Mouse (Mus musculus): ENCODE results near the gene Arfgap2. TPM values are rescaled to one million over a fixed set of nuclear protein-coding genes. Genes with fewer than 3 reads are reported as not detected.

The Arfgap2 gene
- polyA plus RNA-seq, 1 experiment from 2014 or later = 76.4 TPM

- no peak for ATAC-seq
- Histone ChIP-seq H3K9ac (ENCODE audit: low read length) (no peak overlapping the region), H3K27ac (ENCODE audit: low read depth, low read length) (no peak overlapping the region), H3K36me3 (ENCODE audit: control insufficient read depth, insufficient read depth, low read length) (no peaks in the 10 kb centered on the region), H3K27me3 (replicated peaks; ENCODE audit: control insufficient read depth, insufficient read depth, low read length) (no peaks in the 10 kb centered on the region), H3K4me2 (ENCODE audit: low read length) (no peak overlapping the region), H3K9me3 (replicated peaks; ENCODE audit: control insufficient read depth, low read length) (no peaks in the 10 kb centered on the region), H3K4me1 (ENCODE audit: control insufficient read depth, insufficient read depth, low read length) (no peaks in the 10 kb centered on the region), H3K4me3 (ENCODE audit: low read depth, low read length) (no peak overlapping the region)
- 60% methylated on average over 3 of the region's 3 CpGs for WGBS
- peak; percentile 52 for DNase-seq (ENCODE audit: low spot score)
Measured at GRCm38 (mm10) chr2:91243416-91243815, 21.4 kb upstream of the Arfgap2 start.

GRCm38 (mm10) chr2:91244557-91245228 is 20.1 kb upstream of the Arfgap2 start:
- H3K36me3 ChIP-seq (ENCODE audit: control insufficient read depth, insufficient read depth, low read length) = no peaks in the 10 kb centered on the region
- H3K27ac ChIP-seq (ENCODE audit: low read depth, low read length) = no peak overlapping the region
- DNase-seq (ENCODE audit: low spot score) (no peak), ATAC-seq (no peak)
- no peak overlapping the region for H3K4me2 ChIP-seq (ENCODE audit: low read length)
- 85% methylated on average over 5 of the region's 5 CpGs for WGBS
- no peaks in the 10 kb centered on the region for H3K9me3 ChIP-seq (replicated peaks; ENCODE audit: control insufficient read depth, low read length)
- no peaks in the 10 kb centered on the region for H3K4me1 ChIP-seq (ENCODE audit: control insufficient read depth, insufficient read depth, low read length)
- no peak overlapping the region for H3K4me3 ChIP-seq (ENCODE audit: low read depth, low read length)
- no peaks in the 10 kb centered on the region for H3K27me3 ChIP-seq (replicated peaks; ENCODE audit: control insufficient read depth, insufficient read depth, low read length)
- no peak overlapping the region for H3K9ac ChIP-seq (ENCODE audit: low read length)

- no peak overlapping the region for H3K27ac ChIP-seq (ENCODE audit: low read depth, low read length)
- no peak overlapping the region for H3K4me3 ChIP-seq (ENCODE audit: low read depth, low read length)
- 0 out of 2 replicates have a peak, but pooled peaks cover 3% of the 10 kb centered on the region for H3K27me3 ChIP-seq (replicated peaks; ENCODE audit: control insufficient read depth, insufficient read depth, low read length)
- no peak overlapping the region for H3K9ac ChIP-seq (ENCODE audit: low read length)
- no peak overlapping the region for H3K4me2 ChIP-seq (ENCODE audit: low read length)
- H3K4me1 ChIP-seq (ENCODE audit: control insufficient read depth, insufficient read depth, low read length) = no peaks in the 10 kb centered on the region
- ATAC-seq = no peak
- DNase-seq (ENCODE audit: low spot score) = no peak
- no peaks in the 10 kb centered on the region for H3K36me3 ChIP-seq (ENCODE audit: control insufficient read depth, insufficient read depth, low read length)
- 89% methylated on average over 4 of the region's 4 CpGs for WGBS
- H3K9me3 ChIP-seq (replicated peaks; ENCODE audit: control insufficient read depth, low read length) = no peaks in the 10 kb centered on the region
Measured at GRCm38 (mm10) chr2:91248366-91248765, 16.4 kb upstream of the Arfgap2 start.

GRCm38 (mm10) chr2:91252001-91252400 is 12.8 kb upstream of the Arfgap2 start:
- 81% methylated on average over 4 of the region's 4 CpGs for WGBS
- H3K4me3 ChIP-seq (ENCODE audit: low read depth, low read length) = no peak overlapping the region
- H3K9ac ChIP-seq (ENCODE audit: low read length) = no peak overlapping the region
- no peak overlapping the region for H3K4me2 ChIP-seq (ENCODE audit: low read length)
- no peak for ATAC-seq
- H3K27me3 ChIP-seq (replicated peaks; ENCODE audit: control insufficient read depth, insufficient read depth, low read length) = 0 out of 2 replicates have a peak, but pooled peaks cover 17% of the 10 kb centered on the region
- no peak overlapping the region for H3K27ac ChIP-seq (ENCODE audit: low read depth, low read length)
- peaks cover 6% of the 10 kb centered on the region; the same call in 1 of the 2 replicates for H3K4me1 ChIP-seq (ENCODE audit: control insufficient read depth, insufficient read depth, low read length)
- H3K36me3 ChIP-seq (ENCODE audit: control insufficient read depth, insufficient read depth, low read length) = no peaks in the 10 kb centered on the region
- H3K9me3 ChIP-seq (replicated peaks; ENCODE audit: control insufficient read depth, low read length) = no peaks in the 10 kb centered on the region
- no peak for DNase-seq (ENCODE audit: low spot score)

GRCm38 (mm10) chr2:91252512-91252911 is 12.3 kb upstream of the Arfgap2 start:
- Histone ChIP-seq H3K9ac (ENCODE audit: low read length) (no peak overlapping the region), H3K4me2 (ENCODE audit: low read length) (no peak overlapping the region), H3K36me3 (ENCODE audit: control insufficient read depth, insufficient read depth, low read length) (no peaks in the 10 kb centered on the region), H3K4me3 (ENCODE audit: low read depth, low read length) (no peak overlapping the region), H3K4me1 (ENCODE audit: control insufficient read depth, insufficient read depth, low read length) (peaks cover 11% of the 10 kb centered on the region), H3K27ac (ENCODE audit: low read depth, low read length) (no peak overlapping the region), H3K9me3 (replicated peaks; ENCODE audit: control insufficient read depth, low read length) (no peaks in the 10 kb centered on the region), H3K27me3 (replicated peaks; ENCODE audit: control insufficient read depth, insufficient read depth, low read length) (0 out of 2 replicates have a peak, but pooled peaks cover 17% of the 10 kb centered on the region)
- WGBS = 53% methylated on average over 4 of the region's 4 CpGs
- no peak for ATAC-seq
- DNase-seq (ENCODE audit: low spot score) = no peak

GRCm38 (mm10) chr2:91254725-91255380 is 9.9 kb upstream of the Arfgap2 start:
- H3K27ac ChIP-seq (ENCODE audit: low read depth, low read length) = no peak overlapping the region
- H3K9me3 ChIP-seq (replicated peaks; ENCODE audit: control insufficient read depth, low read length) = no peaks in the 10 kb centered on the region
- DNase-seq (ENCODE audit: low spot score) = peak; percentile 51
- no peak for ATAC-seq
- peaks cover 18% of the 10 kb centered on the region for H3K4me1 ChIP-seq (ENCODE audit: control insufficient read depth, insufficient read depth, low read length)
- no peak overlapping the region for H3K4me3 ChIP-seq (ENCODE audit: low read depth, low read length)
- H3K27me3 ChIP-seq (replicated peaks; ENCODE audit: control insufficient read depth, insufficient read depth, low read length) = 0 out of 2 replicates have a peak, but pooled peaks cover 17% of the 10 kb centered on the region
- peak overlapping the region; percentile 97; the same call in 1 of the 2 replicates for H3K4me2 ChIP-seq (ENCODE audit: low read length)
- H3K36me3 ChIP-seq (ENCODE audit: control insufficient read depth, insufficient read depth, low read length) = no peaks in the 10 kb centered on the region
- no peak overlapping the region for H3K9ac ChIP-seq (ENCODE audit: low read length)
- WGBS = 23% methylated on average over 8 of the region's 8 CpGs

- Histone ChIP-seq H3K27me3 (replicated peaks; ENCODE audit: control insufficient read depth, insufficient read depth, low read length) (0 out of 2 replicates have a peak, but pooled peaks cover 17% of the 10 kb centered on the region), H3K9me3 (replicated peaks; ENCODE audit: control insufficient read depth, low read length) (no peaks in the 10 kb centered on the region), H3K4me3 (ENCODE audit: low read depth, low read length) (peak within 1 kb of the TSS; percentile 50), H3K4me2 (ENCODE audit: low read length) (peak within 1 kb of the TSS; percentile 97), H3K9ac (ENCODE audit: low read length) (peak within 1 kb of the TSS; percentile 66), H3K4me1 (ENCODE audit: control insufficient read depth, insufficient read depth, low read length) (peaks cover 18% of the 10 kb centered on the region), H3K27ac (ENCODE audit: low read depth, low read length) (no peak within 1 kb of the TSS), H3K36me3 (ENCODE audit: control insufficient read depth, insufficient read depth, low read length) (no peaks in the 10 kb centered on the region)
- peak; percentile 49 for DNase-seq (ENCODE audit: low spot score)
- ATAC-seq = peak; percentile 26
- WGBS = 1% methylated on average over 27 of the region's 27 CpGs
Measured at GRCm38 (mm10) chr2:91255661-91256150, 9.1 kb upstream of the Arfgap2 start, which contains the start of gene Pacsin3. Pacsin3 (plus strand) TSS chr2:91255954.

GRCm38 (mm10) chr2:91256256-91257125 is 8.3 kb upstream of the Arfgap2 start:
- H3K27me3 ChIP-seq (replicated peaks; ENCODE audit: control insufficient read depth, insufficient read depth, low read length) = 0 out of 2 replicates have a peak, but pooled peaks cover 17% of the 10 kb centered on the region
- H3K27ac ChIP-seq (ENCODE audit: low read depth, low read length) = no peak overlapping the region; the same call in 1 of the 2 replicates
- ATAC-seq (peak; percentile 60), DNase-seq (ENCODE audit: low spot score) (peak; percentile 51)
- H3K9ac ChIP-seq (ENCODE audit: low read length) = peak overlapping the region; percentile 66
- H3K36me3 ChIP-seq (ENCODE audit: control insufficient read depth, insufficient read depth, low read length) = peaks cover 2% of the 10 kb centered on the region; the same call in 1 of the 2 replicates
- no peaks in the 10 kb centered on the region for H3K9me3 ChIP-seq (replicated peaks; ENCODE audit: control insufficient read depth, low read length)
- H3K4me2 ChIP-seq (ENCODE audit: low read length) = peak overlapping the region; percentile 97
- H3K4me3 ChIP-seq (ENCODE audit: low read depth, low read length) = peak overlapping the region; percentile 50
- peaks cover 18% of the 10 kb centered on the region for H3K4me1 ChIP-seq (ENCODE audit: control insufficient read depth, insufficient read depth, low read length)
- WGBS = under 1% methylated on average over 51 of the region's 52 CpGs
